Mouse (Mus musculus): Measurements from ENCODE around the gene Chst11. TPM values are rescaled to one million over a fixed set of nuclear protein-coding genes. Genes with fewer than 3 reads are reported as not detected.

The Chst11 gene
- total and polyA plus RNA-seq, 3 experiments, result 3.1 to 10.6 TPM; not detected in 1

DNA sequence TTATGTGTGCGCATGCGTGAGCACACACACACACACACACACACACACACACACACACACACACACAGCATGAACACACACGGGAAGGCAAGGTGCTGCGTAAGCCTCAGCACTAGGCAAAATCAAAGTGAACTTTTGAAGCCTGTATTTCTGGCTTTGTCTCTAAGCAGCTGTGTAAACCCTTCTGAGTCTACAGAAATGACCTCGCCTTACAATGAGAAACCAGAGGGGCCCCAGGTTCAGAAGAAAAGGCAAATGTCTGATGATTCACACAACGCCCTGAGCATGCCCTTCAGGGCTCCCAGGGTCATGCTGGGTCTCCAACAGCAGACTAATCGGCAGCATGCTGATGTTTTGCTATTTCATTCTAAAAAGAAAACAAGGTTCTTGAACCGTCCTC lies 122.1 kb downstream of the Chst11 start:
- DNase-seq (ENCODE audit: low read depth, low spot score), result no peak
- Histone ChIP-seq H3K79me2 (ENCODE audit: control insufficient read depth, insufficient read depth, low read length, poor library complexity) (no peaks in the 10 kb centered on the region), H3K4me1 (ENCODE audit: control insufficient read depth in 1 of 2, insufficient read depth in 2 of 2, low read length in 2 of 2) (no peaks in the 10 kb centered on the region), H3K9ac (ENCODE audit: control insufficient read depth, low read depth, low read length, poor library complexity, severe bottlenecking) (no peak overlapping the region), H3K27me3 (ENCODE audit: control insufficient read depth in 1 of 2, insufficient read depth in 2 of 2, low read length in 2 of 2) (no peaks in the 10 kb centered on the region), H3K27ac (ENCODE audit: control insufficient read depth, low read depth, low read length) (no peak overlapping the region), H3K36me3 (ENCODE audit: control insufficient read depth in 1 of 2, insufficient read depth in 2 of 2, low read length in 2 of 2) (no peaks in the 10 kb centered on the region), H3K4me3 (ENCODE audit: control insufficient read depth in 1 of 2, insufficient read depth in 1 of 2, low read depth in 2 of 2, low read length in 2 of 2) (no peak overlapping the region), H3K9me3 (replicated peaks; ENCODE audit: insufficient read depth, low read length) (no peaks in the 10 kb centered on the region)
- TF ChIP-seq USF2 (IDR thresholded peaks at IDR 0.05; ENCODE audit: borderline replicate concordance in 1 of 2, insufficient read depth in 1 of 2, low read depth in 1 of 2, low read length in 2 of 2) (no peak), KAT2A (conservative IDR thresholded peaks at IDR 0.05; ENCODE audit: low read depth, low read length) (no peak), RCOR1 (IDR thresholded peaks at IDR 0.05; ENCODE audit: low read depth, low read length) (no peak), ZMIZ1 (IDR thresholded peaks at IDR 0.05; ENCODE audit: low read depth, low read length) (no peak), ETS1 (IDR thresholded peaks at IDR 0.05; ENCODE audit: low read depth, low read length) (no peak), POLR2AphosphoS5 (IDR thresholded peaks at IDR 0.05; ENCODE audit: borderline replicate concordance, low read depth, low read length) (no peak), TCF12 (IDR thresholded peaks at IDR 0.05; ENCODE audit: low read depth, low read length) (no peak), CHD2 (IDR thresholded peaks at IDR 0.05; ENCODE audit: low read length) (no peak), MXI1 (IDR thresholded peaks at IDR 0.05; ENCODE audit: low read depth, low read length) (no peak), MYB (IDR thresholded peaks at IDR 0.05; ENCODE audit: low read depth, low read length) (no peak), CHD1 (IDR thresholded peaks at IDR 0.05; ENCODE audit: low read depth, low read length) (no peak)

DNA sequence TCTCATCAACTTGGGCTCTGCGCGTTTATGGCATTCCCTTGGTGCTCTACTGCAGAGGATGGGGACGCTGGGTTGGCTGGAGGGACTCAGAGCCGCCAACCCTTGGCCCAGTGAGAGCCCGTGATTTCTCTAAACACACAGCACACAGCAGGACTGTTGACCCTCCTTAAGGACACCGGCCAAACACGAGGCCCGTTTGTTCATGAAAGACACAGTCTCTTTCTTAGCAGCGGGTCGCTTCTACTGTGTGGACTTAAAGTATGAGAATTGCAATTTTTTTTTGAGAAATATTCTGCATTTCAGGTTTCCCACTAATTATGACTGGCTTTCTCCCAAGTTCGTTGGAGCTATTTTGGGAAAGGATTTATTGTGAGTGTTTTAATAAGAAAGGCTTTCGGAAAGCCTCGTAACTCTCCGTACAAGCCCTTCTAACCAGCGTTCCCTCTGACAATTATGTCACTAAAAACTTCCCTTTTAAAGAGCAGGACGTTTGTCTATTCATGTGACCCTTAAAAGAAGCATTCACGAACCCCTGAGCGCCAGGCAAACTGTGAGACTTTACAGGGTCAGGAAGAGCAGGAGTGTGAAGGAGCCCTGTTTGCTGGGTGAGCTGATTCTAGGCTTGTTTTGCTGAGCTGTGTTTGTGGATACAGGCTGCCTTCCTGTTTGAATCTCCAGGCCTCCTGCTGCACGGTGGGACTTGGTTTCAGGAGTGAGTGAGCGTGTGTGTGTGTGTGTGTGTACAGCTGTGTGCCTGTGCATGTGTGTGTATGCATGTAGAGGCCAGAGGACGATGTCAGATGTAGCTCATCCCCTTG lies 122.8 kb downstream of the Chst11 start:
- TF ChIP-seq UBTF (IDR thresholded peaks at IDR 0.05; ENCODE audit: borderline replicate concordance, insufficient read depth, low read depth, low read length) (no peak), MXI1 (IDR thresholded peaks at IDR 0.05; ENCODE audit: low read depth, low read length) (no peak), CHD1 (IDR thresholded peaks at IDR 0.05; ENCODE audit: low read depth, low read length) (no peak), CTCF (IDR thresholded peaks at IDR 0.05 in 2 of 3, conservative IDR thresholded peaks at IDR 0.05 in 1 of 3; ENCODE audit: control insufficient read depth in 1 of 3, insufficient read depth in 1 of 3, low read depth in 2 of 3, low read length in 3 of 3, poor library complexity in 1 of 3, severe bottlenecking in 1 of 3) (no peak), MYC (IDR thresholded peaks at IDR 0.05; ENCODE audit: low read depth, low read length) (no peak), KAT2A (conservative IDR thresholded peaks at IDR 0.05; ENCODE audit: low read depth, low read length) (no peak), USF2 (IDR thresholded peaks at IDR 0.05; ENCODE audit: borderline replicate concordance in 1 of 2, insufficient read depth in 1 of 2, low read depth in 1 of 2, low read length in 2 of 2) (no peak), RCOR1 (IDR thresholded peaks at IDR 0.05; ENCODE audit: low read depth, low read length) (no peak), MAZ (IDR thresholded peaks at IDR 0.05; ENCODE audit: low read depth, low read length) (no peak), BHLHE40 (IDR thresholded peaks at IDR 0.05; ENCODE audit: borderline replicate concordance, low read depth, low read length) (no peak), ELF1 (IDR thresholded peaks at IDR 0.05; ENCODE audit: low read depth, low read length) (no peak)
- Histone ChIP-seq H3K9me3 (replicated peaks; ENCODE audit: insufficient read depth, low read length) (no peaks in the 10 kb centered on the region), H3K4me1 (ENCODE audit: control insufficient read depth in 1 of 2, insufficient read depth in 2 of 2, low read length in 2 of 2) (no peaks in the 10 kb centered on the region), H3K36me3 (ENCODE audit: control insufficient read depth in 1 of 2, insufficient read depth in 2 of 2, low read length in 2 of 2) (no peaks in the 10 kb centered on the region), H3K4me3 (ENCODE audit: control insufficient read depth in 1 of 2, insufficient read depth in 1 of 2, low read depth in 2 of 2, low read length in 2 of 2) (no peak overlapping the region), H3K27ac (ENCODE audit: control insufficient read depth, low read depth, low read length) (no peak overlapping the region), H3K27me3 (ENCODE audit: control insufficient read depth in 1 of 2, insufficient read depth in 2 of 2, low read length in 2 of 2) (no peaks in the 10 kb centered on the region), H3K9ac (ENCODE audit: control insufficient read depth, low read depth, low read length, poor library complexity, severe bottlenecking) (no peak overlapping the region), H3K79me2 (ENCODE audit: control insufficient read depth, insufficient read depth, low read length, poor library complexity) (no peaks in the 10 kb centered on the region)
- no peak for DNase-seq (ENCODE audit: low read depth, low spot score)
